Mouse (Mus musculus): ENCODE results near the gene Man2a2. TPM values are rescaled to one million over a fixed set of nuclear protein-coding genes. Genes with fewer than 3 reads are reported as not detected.

The Man2a2 gene
- polyA plus RNA-seq, 1 experiment from 2014 or later, result 19.5 TPM

DNA sequence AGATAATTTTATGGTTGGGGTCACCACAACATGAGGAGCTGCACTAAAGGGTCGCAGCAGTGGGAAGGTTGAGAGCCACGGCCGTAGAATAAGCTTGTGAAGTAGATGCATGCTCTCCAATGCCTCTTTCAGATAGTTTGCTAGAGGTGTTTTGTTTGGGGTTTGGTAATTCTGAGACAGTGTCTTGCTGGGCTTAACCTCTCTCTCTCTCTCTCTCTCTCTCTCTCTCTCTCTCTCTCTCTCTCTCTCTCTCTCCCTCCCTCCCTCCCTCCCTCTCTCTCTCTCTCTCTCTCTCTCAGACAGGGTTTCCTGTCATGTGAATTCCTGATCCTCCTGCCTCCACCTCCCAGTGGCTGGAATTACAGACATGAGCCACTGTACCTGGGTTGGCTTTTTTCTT, 3.6 kb upstream of the Man2a2 start:
- Histone ChIP-seq H3K36me3 (ENCODE audit: control insufficient read depth, insufficient read depth, low read length) (peaks cover 12% of the 10 kb centered on the region; the same call in 1 of the 2 replicates), H3K4me2 (ENCODE audit: low read length) (no peak overlapping the region), H3K9ac (ENCODE audit: low read length) (no peak overlapping the region), H3K27me3 (ENCODE audit: control insufficient read depth, insufficient read depth, low read length) (no peaks in the 10 kb centered on the region), H3K4me3 (ENCODE audit: control insufficient read depth in 1 of 2, insufficient read depth in 1 of 2, low read depth in 1 of 2, low read length in 2 of 2) (no peak overlapping the region), H3K4me1 (ENCODE audit: control insufficient read depth in 2 of 2, insufficient read depth in 2 of 2, low read length in 2 of 2) (peaks cover 3 to 7% of the 10 kb centered on the region in 2 experiments; a peak in 3 of 4 replicates), H3K9me3 (ENCODE audit: control insufficient read depth, low read length) (no peaks in the 10 kb centered on the region), H3K27ac (replicated peaks in 1 of 2; ENCODE audit: control insufficient read depth in 1 of 2, insufficient read depth in 1 of 2, low read depth in 2 of 2, low read length in 2 of 2) (no peak overlapping the region)
- 85% methylated on average over 3 of the region's 3 CpGs for WGBS
- no peak for ATAC-seq (ENCODE audit: insufficient number of reproducible peaks, insufficient read depth, low FRiP score, low read depth)

DNA sequence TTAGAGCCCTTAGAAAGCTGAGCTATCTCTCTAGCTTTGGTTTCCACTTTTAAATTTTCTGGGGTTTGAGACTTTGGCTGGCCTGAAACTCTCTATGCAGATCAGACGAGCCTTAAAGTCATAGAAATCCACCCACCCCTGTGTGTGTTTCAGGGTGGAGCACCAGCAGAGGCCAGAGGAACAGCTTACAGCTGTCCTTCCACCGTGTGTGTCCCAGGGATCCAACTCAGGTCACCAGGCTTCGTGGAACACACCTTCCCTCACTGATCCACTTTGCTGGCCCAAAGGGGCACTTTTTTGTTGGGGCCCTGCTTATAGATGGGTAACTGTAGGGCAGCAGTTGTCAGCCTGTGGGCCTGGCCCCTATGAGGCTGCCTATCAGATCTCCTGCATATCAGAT, 3.1 kb upstream of the Man2a2 start:
- Histone ChIP-seq H3K4me2 (ENCODE audit: low read length) (no peak overlapping the region), H3K27me3 (ENCODE audit: control insufficient read depth, insufficient read depth, low read length) (no peaks in the 10 kb centered on the region), H3K27ac (replicated peaks in 1 of 2; ENCODE audit: control insufficient read depth in 1 of 2, insufficient read depth in 1 of 2, low read depth in 2 of 2, low read length in 2 of 2) (no peak overlapping the region), H3K9ac (ENCODE audit: low read length) (no peak overlapping the region), H3K4me1 (ENCODE audit: control insufficient read depth in 2 of 2, insufficient read depth in 2 of 2, low read length in 2 of 2) (peaks cover 7 to 11% of the 10 kb centered on the region in 2 experiments), H3K36me3 (ENCODE audit: control insufficient read depth, insufficient read depth, low read length) (peaks cover 9% of the 10 kb centered on the region; the same call in 1 of the 2 replicates), H3K4me3 (ENCODE audit: control insufficient read depth in 1 of 2, insufficient read depth in 1 of 2, low read depth in 1 of 2, low read length in 2 of 2) (no peak overlapping the region), H3K9me3 (ENCODE audit: control insufficient read depth, low read length) (no peaks in the 10 kb centered on the region)
- ATAC-seq (ENCODE audit: insufficient number of reproducible peaks, insufficient read depth, low FRiP score, low read depth), result no peak
- WGBS, result 57% methylated on average over 3 of the region's 3 CpGs

DNA sequence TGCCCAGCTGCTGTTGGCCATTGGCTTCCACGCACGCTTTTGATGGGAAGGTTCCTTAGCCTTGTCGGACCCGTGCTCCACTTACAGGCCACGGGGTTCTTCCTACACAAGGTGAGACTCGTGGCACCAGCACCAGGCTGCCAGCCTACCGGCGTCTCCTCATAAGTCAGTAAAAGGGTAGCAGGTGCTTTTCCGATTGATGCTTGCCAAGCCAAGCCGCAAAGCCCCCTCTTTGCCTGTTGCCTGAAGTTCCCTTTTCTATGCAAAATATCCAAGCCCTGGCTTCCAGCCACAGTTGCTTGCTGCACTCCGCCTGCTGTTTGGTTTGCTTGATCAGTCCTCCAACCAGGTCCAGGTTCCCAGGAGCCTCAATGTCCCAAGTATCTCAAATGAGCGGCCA, 2.7 kb upstream of the Man2a2 start:
- Histone ChIP-seq H3K9me3 (ENCODE audit: control insufficient read depth, low read length) (no peaks in the 10 kb centered on the region), H3K27ac (replicated peaks in 1 of 2; ENCODE audit: control insufficient read depth in 1 of 2, insufficient read depth in 1 of 2, low read depth in 2 of 2, low read length in 2 of 2) (no peak overlapping the region), H3K4me1 (ENCODE audit: control insufficient read depth in 2 of 2, insufficient read depth in 2 of 2, low read length in 2 of 2) (peaks cover 7 to 15% of the 10 kb centered on the region in 2 experiments), H3K27me3 (ENCODE audit: control insufficient read depth, insufficient read depth, low read length) (no peaks in the 10 kb centered on the region), H3K9ac (ENCODE audit: low read length) (no peak overlapping the region), H3K36me3 (ENCODE audit: control insufficient read depth, insufficient read depth, low read length) (peaks cover 6% of the 10 kb centered on the region; the same call in 1 of the 2 replicates), H3K4me3 (ENCODE audit: control insufficient read depth in 1 of 2, insufficient read depth in 1 of 2, low read depth in 1 of 2, low read length in 2 of 2) (no peak overlapping the region), H3K4me2 (ENCODE audit: low read length) (no peak overlapping the region)
- ATAC-seq (ENCODE audit: insufficient number of reproducible peaks, insufficient read depth, low FRiP score, low read depth), result no peak
- WGBS, result 87% methylated on average over 12 of the region's 12 CpGs

DNA sequence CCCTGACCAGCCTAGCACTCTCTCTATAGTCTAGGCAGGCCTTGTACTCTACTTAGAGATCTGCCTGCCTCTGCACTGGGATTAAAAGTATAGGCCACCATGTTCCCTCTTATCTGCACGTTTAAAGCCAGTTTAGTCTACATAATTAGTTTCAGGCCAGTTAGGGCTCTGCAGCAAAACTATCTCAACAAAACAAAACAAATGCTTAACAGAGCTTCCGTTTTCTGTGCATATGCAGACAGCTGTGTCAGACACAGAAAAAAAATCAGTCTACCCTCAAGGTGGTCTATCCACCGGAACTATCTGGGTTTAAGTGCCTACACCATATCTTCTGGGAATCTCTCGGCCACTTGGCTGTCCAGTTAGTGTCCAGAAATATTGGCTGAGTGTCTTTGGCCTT, 2.2 kb upstream of the Man2a2 start:
- WGBS, result 61% methylated on average over 4 of the region's 4 CpGs
- Histone ChIP-seq H3K27me3 (ENCODE audit: control insufficient read depth, insufficient read depth, low read length) (no peaks in the 10 kb centered on the region), H3K4me3 (ENCODE audit: control insufficient read depth in 1 of 2, insufficient read depth in 1 of 2, low read depth in 1 of 2, low read length in 2 of 2) (no peak overlapping the region), H3K27ac (replicated peaks in 1 of 2; ENCODE audit: control insufficient read depth in 1 of 2, insufficient read depth in 1 of 2, low read depth in 2 of 2, low read length in 2 of 2) (no peak overlapping the region), H3K4me2 (ENCODE audit: low read length) (no peak overlapping the region), H3K4me1 (ENCODE audit: control insufficient read depth in 2 of 2, insufficient read depth in 2 of 2, low read length in 2 of 2) (peaks cover 9 to 19% of the 10 kb centered on the region in 2 experiments), H3K9me3 (ENCODE audit: control insufficient read depth, low read length) (no peaks in the 10 kb centered on the region), H3K9ac (ENCODE audit: low read length) (no peak overlapping the region), H3K36me3 (ENCODE audit: control insufficient read depth, insufficient read depth, low read length) (peaks cover 5% of the 10 kb centered on the region)
- no peak for ATAC-seq (ENCODE audit: insufficient number of reproducible peaks, insufficient read depth, low FRiP score, low read depth)

DNA sequence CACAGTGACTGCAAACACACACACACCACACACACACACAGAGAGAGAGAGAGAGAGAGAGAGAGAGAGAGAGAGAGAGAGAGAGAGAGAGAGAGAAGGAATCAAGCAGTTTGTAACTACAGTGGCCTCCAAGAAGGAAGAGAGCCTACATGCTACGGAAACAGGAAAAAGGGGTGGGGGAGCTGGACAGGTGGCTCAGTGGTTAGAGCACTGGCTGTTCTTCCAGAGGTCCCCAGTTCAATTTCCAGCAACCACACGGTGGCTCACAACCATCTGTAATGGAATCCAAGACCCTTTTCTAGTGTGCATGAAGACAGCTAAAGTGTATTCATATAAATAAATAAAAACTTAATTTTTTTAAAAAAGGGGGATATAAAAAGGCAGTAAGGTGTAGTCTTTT, 1.5 kb upstream of the Man2a2 start:
- H3K9me3 ChIP-seq (ENCODE audit: control insufficient read depth, low read length), result no peaks in the 10 kb centered on the region
- H3K27me3 ChIP-seq (ENCODE audit: control insufficient read depth, insufficient read depth, low read length), result no peaks in the 10 kb centered on the region
- H3K36me3 ChIP-seq (ENCODE audit: control insufficient read depth, insufficient read depth, low read length), result peaks cover 11% of the 10 kb centered on the region
- peaks cover 11 to 20% of the 10 kb centered on the region in 2 experiments for H3K4me1 ChIP-seq (ENCODE audit: control insufficient read depth in 2 of 2, insufficient read depth in 2 of 2, low read length in 2 of 2)
- 36% methylated on average over 2 of the region's 2 CpGs for WGBS
- no peak overlapping the region for H3K4me2 ChIP-seq (ENCODE audit: low read length)
- no peak overlapping the region for H3K4me3 ChIP-seq (ENCODE audit: control insufficient read depth in 1 of 2, insufficient read depth in 1 of 2, low read depth in 1 of 2, low read length in 2 of 2)
- H3K27ac ChIP-seq (replicated peaks in 1 of 2; ENCODE audit: control insufficient read depth in 1 of 2, insufficient read depth in 1 of 2, low read depth in 2 of 2, low read length in 2 of 2), result no peak overlapping the region
- no peak overlapping the region for H3K9ac ChIP-seq (ENCODE audit: low read length)
- no peak for ATAC-seq (ENCODE audit: insufficient number of reproducible peaks, insufficient read depth, low FRiP score, low read depth)

DNA sequence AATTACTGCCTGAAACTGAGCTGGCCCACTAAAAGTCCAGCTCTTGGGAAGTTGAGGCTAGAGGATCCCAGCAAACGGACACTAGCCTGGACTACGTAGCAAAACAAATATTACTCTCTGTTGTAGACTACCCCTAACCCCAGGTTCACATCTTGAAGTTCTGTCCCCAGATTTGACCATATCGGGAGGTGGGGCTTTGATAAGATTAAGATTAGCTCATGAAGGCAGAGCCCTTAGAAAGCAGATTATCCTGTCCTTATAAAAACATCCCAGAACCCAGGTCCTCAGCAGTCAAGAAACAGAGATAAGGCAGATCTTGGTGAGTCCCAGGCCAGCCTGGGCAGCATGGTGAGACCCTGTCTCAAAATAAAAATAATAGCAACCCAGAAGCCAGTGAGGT, 991 bp upstream of the Man2a2 start:
- Histone ChIP-seq H3K9ac (ENCODE audit: low read length) (no peak overlapping the region), H3K4me1 (ENCODE audit: control insufficient read depth in 2 of 2, insufficient read depth in 2 of 2, low read length in 2 of 2) (peaks cover 11 to 20% of the 10 kb centered on the region in 2 experiments), H3K9me3 (ENCODE audit: control insufficient read depth, low read length) (no peaks in the 10 kb centered on the region), H3K4me2 (ENCODE audit: low read length) (no peak overlapping the region), H3K36me3 (ENCODE audit: control insufficient read depth, insufficient read depth, low read length) (peaks cover 16% of the 10 kb centered on the region), H3K27me3 (ENCODE audit: control insufficient read depth, insufficient read depth, low read length) (no peaks in the 10 kb centered on the region), H3K4me3 (ENCODE audit: control insufficient read depth in 1 of 2, insufficient read depth in 1 of 2, low read depth in 1 of 2, low read length in 2 of 2) (no peak overlapping the region), H3K27ac (replicated peaks in 1 of 2; ENCODE audit: control insufficient read depth in 1 of 2, insufficient read depth in 1 of 2, low read depth in 2 of 2, low read length in 2 of 2) (no peak overlapping the region)
- WGBS, result 47% methylated on average over 3 of the region's 3 CpGs
- no peak for ATAC-seq (ENCODE audit: insufficient number of reproducible peaks, insufficient read depth, low FRiP score, low read depth)

DNA sequence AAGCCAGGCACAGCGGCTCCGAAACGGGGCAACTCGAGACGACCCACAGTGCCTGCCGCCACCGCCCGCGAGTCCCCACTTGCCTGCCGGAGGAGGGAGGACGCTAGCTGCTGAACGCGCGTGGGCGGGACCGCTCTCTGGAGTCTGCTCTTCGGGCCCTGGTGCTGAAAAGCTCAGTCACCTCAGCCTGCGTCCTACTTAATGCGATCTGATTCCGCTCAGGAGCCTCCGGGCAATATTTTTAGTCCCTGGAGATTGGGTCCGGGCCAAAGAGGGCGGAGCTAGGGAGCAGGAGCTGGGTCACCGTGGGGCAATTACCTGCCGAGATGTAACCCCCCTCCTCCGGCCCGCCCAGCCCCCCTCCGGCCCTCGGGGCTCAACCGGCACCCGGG, 530 bp downstream of the Man2a2 start:
- H3K9me3 ChIP-seq (ENCODE audit: control insufficient read depth, low read length), result no peaks in the 10 kb centered on the region
- H3K36me3 ChIP-seq (ENCODE audit: control insufficient read depth, insufficient read depth, low read length), result peaks cover 30% of the 10 kb centered on the region
- peak overlapping the region; percentile 64 to 84 for H3K27ac ChIP-seq (replicated peaks in 1 of 2; ENCODE audit: control insufficient read depth in 1 of 2, insufficient read depth in 1 of 2, low read depth in 2 of 2, low read length in 2 of 2)
- WGBS, result under 1% methylated on average over 31 of the region's 31 CpGs
- no peaks in the 10 kb centered on the region for H3K27me3 ChIP-seq (ENCODE audit: control insufficient read depth, insufficient read depth, low read length)
- H3K9ac ChIP-seq (ENCODE audit: low read length), result peak overlapping the region; percentile 82
- H3K4me3 ChIP-seq (ENCODE audit: control insufficient read depth in 1 of 2, insufficient read depth in 1 of 2, low read depth in 1 of 2, low read length in 2 of 2), result peak overlapping the region; percentile 70 to 89
- H3K4me1 ChIP-seq (ENCODE audit: control insufficient read depth in 2 of 2, insufficient read depth in 2 of 2, low read length in 2 of 2), result peaks cover 12 to 20% of the 10 kb centered on the region in 2 experiments
- H3K4me2 ChIP-seq (ENCODE audit: low read length), result peak overlapping the region; percentile 76
- ATAC-seq (ENCODE audit: insufficient number of reproducible peaks, insufficient read depth, low FRiP score, low read depth), result peak; percentile 44

DNA sequence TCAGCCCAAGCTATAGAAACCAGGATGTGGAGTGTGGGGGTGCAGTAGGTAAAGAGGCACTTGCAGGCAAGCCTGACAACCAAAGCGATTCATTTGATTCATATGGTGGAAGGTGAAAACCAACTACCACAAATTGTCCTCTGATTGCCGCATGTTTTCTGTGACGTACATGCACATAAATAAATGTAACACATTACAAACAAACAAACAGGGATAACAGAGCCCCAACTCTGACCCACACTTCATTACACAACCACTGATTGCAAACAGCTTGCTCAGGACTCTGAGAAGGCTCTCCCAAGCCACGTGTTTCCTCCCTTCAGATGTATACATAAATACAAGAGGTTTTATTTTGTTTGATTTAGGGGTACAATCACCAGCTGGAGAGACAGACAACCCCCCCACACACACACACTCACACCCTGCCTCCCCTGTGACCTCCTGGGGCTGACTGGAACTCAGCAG, 1.2 kb downstream of the Man2a2 start:
- peak overlapping the region; percentile 70 to 89 for H3K4me3 ChIP-seq (ENCODE audit: control insufficient read depth in 1 of 2, insufficient read depth in 1 of 2, low read depth in 1 of 2, low read length in 2 of 2)
- peak overlapping the region; percentile 76 for H3K4me2 ChIP-seq (ENCODE audit: low read length)
- no peaks in the 10 kb centered on the region for H3K9me3 ChIP-seq (ENCODE audit: control insufficient read depth, low read length)
- H3K27me3 ChIP-seq (ENCODE audit: control insufficient read depth, insufficient read depth, low read length), result no peaks in the 10 kb centered on the region
- peak overlapping the region; percentile 82 for H3K9ac ChIP-seq (ENCODE audit: low read length)
- H3K36me3 ChIP-seq (ENCODE audit: control insufficient read depth, insufficient read depth, low read length), result peaks cover 30% of the 10 kb centered on the region
- peak overlapping the region; percentile 64 to 84 for H3K27ac ChIP-seq (replicated peaks in 1 of 2; ENCODE audit: control insufficient read depth in 1 of 2, insufficient read depth in 1 of 2, low read depth in 2 of 2, low read length in 2 of 2)
- H3K4me1 ChIP-seq (ENCODE audit: control insufficient read depth in 2 of 2, insufficient read depth in 2 of 2, low read length in 2 of 2), result peaks cover 10 to 20% of the 10 kb centered on the region in 2 experiments
- WGBS, result 51% methylated on average over 4 of the region's 4 CpGs
- ATAC-seq (ENCODE audit: insufficient number of reproducible peaks, insufficient read depth, low FRiP score, low read depth), result no peak

Data from heart, embryonic 14.5 days (tissue).